Mouse (Mus musculus): Measurements from ENCODE around the gene Stxbp5.

Stxbp5 gene

GRCm38 (mm10) chr10:9803126-9803525 is 97.8 kb downstream of the Stxbp5 start:
- no peak for TF ChIP-seq GATA4 (IDR thresholded peaks at IDR 0.05; ENCODE audit: insufficient replicate concordance, low read length)

GRCm38 (mm10) chr10:9801571-9801970 is 99.3 kb downstream of the Stxbp5 start:
- no peak for TF ChIP-seq GATA4 (IDR thresholded peaks at IDR 0.05; ENCODE audit: insufficient replicate concordance, low read length)

- no peak for TF ChIP-seq GATA4 (IDR thresholded peaks at IDR 0.05; ENCODE audit: insufficient replicate concordance, low read length)
These were observed 101.8 kb downstream of the Stxbp5 start for GRCm38 (mm10) chr10:9799085-9799484.

GRCm38 (mm10) chr10:9796429-9796828 is 104.5 kb downstream of the Stxbp5 start:
- no peak for TF ChIP-seq GATA4 (IDR thresholded peaks at IDR 0.05; ENCODE audit: insufficient replicate concordance, low read length)

GRCm38 (mm10) chr10:9794429-9794828 is 106.5 kb downstream of the Stxbp5 start:
- TF ChIP-seq GATA4 (IDR thresholded peaks at IDR 0.05; ENCODE audit: insufficient replicate concordance, low read length) = no peak

GRCm38 (mm10) chr10:9790947-9791346 is 109.9 kb downstream of the Stxbp5 start:
- no peak for TF ChIP-seq GATA4 (IDR thresholded peaks at IDR 0.05; ENCODE audit: insufficient replicate concordance, low read length)

GRCm38 (mm10) chr10:9786461-9786860 is 114.4 kb downstream of the Stxbp5 start:
- TF ChIP-seq GATA4 (IDR thresholded peaks at IDR 0.05; ENCODE audit: insufficient replicate concordance, low read length) = no peak

GRCm38 (mm10) chr10:9785651-9786050 is 115.2 kb downstream of the Stxbp5 start:
- no peak for TF ChIP-seq GATA4 (IDR thresholded peaks at IDR 0.05; ENCODE audit: insufficient replicate concordance, low read length)

- TF ChIP-seq GATA4 (IDR thresholded peaks at IDR 0.05; ENCODE audit: insufficient replicate concordance, low read length) = no peak
These were observed 121.0 kb downstream of the Stxbp5 start for GRCm38 (mm10) chr10:9779864-9780263.

- TF ChIP-seq GATA4 (IDR thresholded peaks at IDR 0.05; ENCODE audit: insufficient replicate concordance, low read length) = no peak
These were observed 130.6 kb downstream of the Stxbp5 start for GRCm38 (mm10) chr10:9770261-9770660.

- TF ChIP-seq GATA4 (IDR thresholded peaks at IDR 0.05; ENCODE audit: insufficient replicate concordance, low read length) = no peak
These were observed 137.0 kb downstream of the Stxbp5 start for GRCm38 (mm10) chr10:9763831-9764230.

GRCm38 (mm10) chr10:9760264-9760663 is 140.6 kb downstream of the Stxbp5 start:
- TF ChIP-seq GATA4 (IDR thresholded peaks at IDR 0.05; ENCODE audit: insufficient replicate concordance, low read length) = no peak

- no peak for TF ChIP-seq GATA4 (IDR thresholded peaks at IDR 0.05; ENCODE audit: insufficient replicate concordance, low read length)
These were observed 144.3 kb downstream of the Stxbp5 start for GRCm38 (mm10) chr10:9756546-9756945.

GRCm38 (mm10) chr10:9754893-9755541 is 145.9 kb downstream of the Stxbp5 start:
- no peak for TF ChIP-seq GATA4 (IDR thresholded peaks at IDR 0.05; ENCODE audit: insufficient replicate concordance, low read length)

GRCm38 (mm10) chr10:9733861-9734260 is 167.0 kb downstream of the Stxbp5 start:
- TF ChIP-seq GATA4 (IDR thresholded peaks at IDR 0.05; ENCODE audit: insufficient replicate concordance, low read length) = no peak

GRCm38 (mm10) chr10:9732065-9732749 is 168.7 kb downstream of the Stxbp5 start:
- TF ChIP-seq GATA4 (IDR thresholded peaks at IDR 0.05; ENCODE audit: insufficient replicate concordance, low read length) = no peak

Measured in liver, adult (tissue).